Mouse (Mus musculus) thymus, adult 18-20 months (tissue): ENCODE results near the gene Nagk.
A peak's percentile ranks its signal among the peaks of the same experiment; 100 is the strongest.
"Not testable (repeated sequence)": the region's sequence is repeated elsewhere in the genome, so short reads cannot be mapped to it uniquely, and the experiment has no call there.

Experiments used
- DNase-seq, 2 experiments: peaks; one replicate each; pipeline ENCODE4 v3.0.0; 2022; ENCODE audit warnings: mixed read lengths in 2 of 2

The Nagk gene

DNA sequence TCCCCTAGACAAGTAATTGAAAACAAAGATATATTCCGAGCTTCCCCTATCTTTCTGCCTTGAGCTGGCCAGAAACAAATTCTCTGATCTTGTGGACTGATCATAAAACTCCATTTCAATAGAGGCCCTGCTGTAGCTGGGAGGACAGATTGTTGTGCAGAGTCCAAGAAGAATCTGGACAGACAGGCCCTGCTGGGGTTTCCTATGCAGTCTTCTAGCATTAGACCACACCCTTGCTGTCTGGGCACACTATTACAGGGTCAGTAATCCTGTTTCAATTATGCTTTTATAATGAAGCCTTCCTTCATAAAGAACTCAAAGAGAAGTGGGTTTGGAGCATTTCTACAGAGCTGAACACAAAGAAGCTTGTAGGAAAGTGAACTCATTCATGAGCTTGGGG is 24.2 kb downstream of the Nagk start:
- DNase-seq = no peak

GRCm38 (mm10) chr6:83820727-83821515 is 26.1 kb downstream of the Nagk start:
- no peak for DNase-seq

- DNase-seq = no peak
These were observed 27.1 kb downstream of the Nagk start for GRCm38 (mm10) chr6:83821856-83822255.

DNA sequence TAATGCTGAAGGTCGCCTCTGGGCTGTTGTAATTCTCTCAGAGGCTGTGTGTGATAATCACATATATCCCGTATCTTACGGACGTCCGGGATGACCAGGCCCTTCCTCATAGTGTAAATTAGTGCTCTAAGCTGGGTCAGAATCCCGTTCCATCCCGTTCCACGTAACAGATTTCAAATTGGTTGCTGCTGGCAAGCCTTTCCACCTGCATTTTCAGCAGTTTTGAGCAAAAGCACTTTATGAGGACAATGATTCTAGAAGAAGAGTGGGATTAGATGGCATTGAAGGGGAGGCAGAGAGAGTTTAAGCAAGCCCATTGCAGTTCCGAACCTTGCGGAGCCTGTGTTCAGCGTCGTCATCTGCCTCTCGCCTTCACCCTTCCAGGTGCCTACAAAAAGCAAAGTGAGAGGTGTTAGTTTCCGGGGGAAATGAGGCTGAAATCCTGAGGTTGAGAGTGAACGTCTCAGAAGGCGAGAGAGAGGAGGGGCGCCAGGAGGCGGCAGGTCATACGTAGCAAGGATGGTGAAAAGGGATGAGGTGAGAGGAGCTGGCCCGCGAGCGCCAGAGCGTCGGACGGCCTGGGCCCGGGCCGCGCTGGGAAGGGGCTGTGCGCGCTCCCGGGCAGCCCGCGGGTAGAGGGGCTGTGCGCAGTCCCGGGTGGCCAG is 36.3 kb downstream of the Nagk start:
- peak in 1 of 2 experiments; percentile 60 for DNase-seq

- peak; percentile 93 to 98 for DNase-seq
These were observed 36.9 kb downstream of the Nagk start, which contains the start of gene Paip2b for GRCm38 (mm10) chr6:83831606-83832123. Paip2b (minus strand) TSS chr6:83831741.

DNA sequence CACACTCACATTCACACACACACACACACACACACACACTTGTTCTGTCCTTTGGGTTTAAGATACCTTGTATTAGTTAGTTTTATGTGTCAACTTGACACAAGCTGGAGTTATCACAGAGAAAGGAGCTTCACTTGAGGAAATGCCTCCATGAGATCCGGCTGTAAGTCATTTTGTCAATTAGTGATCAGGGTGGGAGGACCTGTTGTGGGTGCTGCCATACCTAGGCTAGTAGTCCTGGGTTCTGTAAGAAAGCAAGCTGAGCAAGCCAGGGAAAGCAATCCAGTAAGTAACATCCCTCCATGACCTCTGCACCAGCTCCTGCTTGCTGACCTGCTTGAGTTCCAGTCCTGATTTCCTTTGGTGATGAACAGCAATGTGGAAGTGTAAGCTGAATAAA is 37.6 kb downstream of the Nagk start:
- DNase-seq = not testable (repeated sequence)

DNA sequence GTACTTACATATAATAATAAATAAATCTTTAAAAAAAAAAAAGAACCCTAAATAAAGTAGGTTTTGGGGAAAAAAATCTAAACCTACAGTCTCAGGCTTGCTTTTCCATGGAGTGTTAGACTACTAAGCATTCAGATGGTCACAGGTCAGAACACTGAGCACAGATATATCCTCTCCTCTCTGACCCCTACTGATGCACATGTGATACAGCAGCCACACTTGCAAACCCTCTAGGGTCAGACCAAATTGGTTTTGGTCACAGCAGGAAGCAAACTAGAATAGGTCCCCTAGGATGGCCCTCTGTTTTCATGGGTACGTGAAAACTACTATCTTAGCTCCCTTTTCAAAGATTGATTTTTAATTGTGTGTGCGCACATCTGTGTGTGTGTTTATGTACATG is 42.0 kb downstream of the Nagk start:
- DNase-seq = no peak

- DNase-seq = no peak
These were observed 43.3 kb downstream of the Nagk start for GRCm38 (mm10) chr6:83838046-83838445.

GRCm38 (mm10) chr6:83840086-83840485 is 45.3 kb downstream of the Nagk start:
- no peak for DNase-seq

DNA sequence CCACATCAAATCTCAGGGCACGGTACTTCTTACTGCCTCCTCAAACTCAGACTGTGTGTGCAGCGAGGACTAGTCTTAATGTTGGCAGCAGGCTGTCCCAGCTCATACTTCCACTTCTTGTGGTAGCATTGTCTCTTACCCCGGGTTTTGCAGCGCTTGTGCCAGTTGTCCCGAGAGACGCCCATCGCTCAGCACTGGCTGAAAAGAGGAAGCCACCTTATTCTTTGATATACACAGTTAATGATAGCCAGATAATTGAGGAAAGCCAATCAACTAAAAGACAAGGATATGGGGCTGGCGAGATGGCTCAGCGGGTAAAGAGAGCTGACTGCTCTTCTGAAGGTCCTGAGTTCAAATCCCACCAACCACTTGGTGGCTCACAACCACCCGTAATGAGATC is 50.1 kb downstream of the Nagk start:
- DNase-seq = no peak

GRCm38 (mm10) chr6:83846141-83846540 is 51.4 kb downstream of the Nagk start:
- DNase-seq = no peak

GRCm38 (mm10) chr6:83849446-83849845 is 54.7 kb downstream of the Nagk start:
- DNase-seq = no peak
